Mouse (Mus musculus): Measurements from ENCODE around the gene Hoxd3. TPM values are rescaled to one million over a fixed set of nuclear protein-coding genes. Genes with fewer than 3 reads are reported as not detected.
A peak's percentile ranks its signal among the peaks of the same experiment; 100 is the strongest.

The Hoxd3 gene
- polyA plus RNA-seq, 1 experiment: not detected

GRCm38 (mm10) chr2:74710929-74711543 lies 691 bp upstream of the Hoxd3 start:
- Histone ChIP-seq H3K4me3 (ENCODE audit: low read depth, low read length) (no peak overlapping the region), H3K9ac (ENCODE audit: low read depth, poor library complexity, severe bottlenecking) (no peak overlapping the region)

DNA sequence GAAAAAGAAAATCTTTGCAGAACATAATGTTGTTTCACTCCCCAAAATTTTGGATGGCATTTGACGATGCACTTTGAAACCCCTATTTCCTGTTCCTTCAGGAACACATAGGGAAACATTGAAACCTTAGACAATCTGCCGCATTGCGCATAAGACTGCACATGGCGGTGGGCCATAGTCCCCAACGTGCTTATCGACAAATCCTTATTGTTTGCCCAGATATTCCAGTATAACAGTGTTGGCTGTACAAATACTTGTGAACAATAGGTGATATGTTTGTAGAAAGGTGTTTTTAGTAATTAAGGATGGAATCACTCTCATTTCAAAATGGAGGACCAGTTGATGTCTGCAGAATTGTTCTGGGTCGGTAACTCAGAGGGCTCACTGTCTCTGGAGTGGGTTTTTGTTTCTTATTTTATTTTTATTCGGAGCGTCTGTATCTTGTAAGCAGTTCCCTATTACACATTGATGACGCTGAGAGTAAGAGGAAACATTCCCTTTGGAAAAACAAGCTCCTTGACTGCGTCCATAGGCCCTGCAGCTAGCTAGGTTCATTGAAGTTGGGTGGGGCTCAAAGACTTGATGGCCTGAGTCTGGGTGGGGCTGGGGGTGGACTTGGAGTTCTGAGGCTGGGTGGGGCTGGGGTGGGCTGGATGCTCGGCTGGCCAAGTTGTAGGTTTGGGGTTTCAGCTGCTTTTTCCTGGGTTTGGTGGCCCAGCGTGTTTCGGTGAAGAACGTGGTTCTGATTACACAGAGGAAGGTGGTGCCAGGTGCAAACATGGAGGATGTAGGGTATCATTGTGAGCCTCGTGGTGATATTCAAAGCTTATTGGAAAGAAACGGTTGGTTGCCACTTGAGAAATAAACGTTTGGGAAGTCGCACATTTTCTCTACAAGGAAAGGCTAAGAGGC lies 1.8 kb downstream of the Hoxd3 start:
- no peaks in the 10 kb centered on the region for H3K4me1 ChIP-seq (ENCODE audit: control insufficient read depth, insufficient read depth, low read length)
- no peaks in the 10 kb centered on the region for H3K9me3 ChIP-seq (replicated peaks; ENCODE audit: control insufficient read depth, insufficient read depth, low read length, poor library complexity, severe bottlenecking)
- H3K27ac ChIP-seq (ENCODE audit: insufficient read depth, low read length): no peak overlapping the region
- no peaks in the 10 kb centered on the region for H3K36me3 ChIP-seq (ENCODE audit: control insufficient read depth, insufficient read depth, low read length, poor library complexity, severe bottlenecking)
- H3K9ac ChIP-seq (ENCODE audit: low read depth, poor library complexity, severe bottlenecking): no peak overlapping the region
- H3K27me3 ChIP-seq (ENCODE audit: control insufficient read depth, insufficient read depth, low read length, poor library complexity, severe bottlenecking): peaks cover 45% of the 10 kb centered on the region
- no peak overlapping the region for H3K4me3 ChIP-seq (ENCODE audit: low read depth, low read length)
- TF ChIP-seq EP300 (IDR thresholded peaks at IDR 0.05; ENCODE audit: insufficient read depth, low read depth, low read length) (no peak), CTCF (IDR thresholded peaks at IDR 0.05; ENCODE audit: low read depth, low read length) (no peak), POLR2A (IDR thresholded peaks at IDR 0.05; ENCODE audit: insufficient read depth, low read length) (no peak)

More at GRCm38 (mm10) chr2:74710929-74711543, 691 bp upstream of the Hoxd3 start:
- H3K27ac ChIP-seq (ENCODE audit: insufficient read depth, low read length): no peak overlapping the region
- no peaks in the 10 kb centered on the region for H3K9me3 ChIP-seq (replicated peaks; ENCODE audit: control insufficient read depth, insufficient read depth, low read length, poor library complexity, severe bottlenecking)
- H3K4me1 ChIP-seq (ENCODE audit: control insufficient read depth, insufficient read depth, low read length): no peaks in the 10 kb centered on the region
- TF ChIP-seq POLR2A (IDR thresholded peaks at IDR 0.05; ENCODE audit: insufficient read depth, low read length) (no peak), EP300 (IDR thresholded peaks at IDR 0.05; ENCODE audit: insufficient read depth, low read depth, low read length) (no peak), CTCF (IDR thresholded peaks at IDR 0.05; ENCODE audit: low read depth, low read length) (no peak)
- no peaks in the 10 kb centered on the region for H3K36me3 ChIP-seq (ENCODE audit: control insufficient read depth, insufficient read depth, low read length, poor library complexity, severe bottlenecking)
- H3K27me3 ChIP-seq (ENCODE audit: control insufficient read depth, insufficient read depth, low read length, poor library complexity, severe bottlenecking): peaks cover 58% of the 10 kb centered on the region

DNA sequence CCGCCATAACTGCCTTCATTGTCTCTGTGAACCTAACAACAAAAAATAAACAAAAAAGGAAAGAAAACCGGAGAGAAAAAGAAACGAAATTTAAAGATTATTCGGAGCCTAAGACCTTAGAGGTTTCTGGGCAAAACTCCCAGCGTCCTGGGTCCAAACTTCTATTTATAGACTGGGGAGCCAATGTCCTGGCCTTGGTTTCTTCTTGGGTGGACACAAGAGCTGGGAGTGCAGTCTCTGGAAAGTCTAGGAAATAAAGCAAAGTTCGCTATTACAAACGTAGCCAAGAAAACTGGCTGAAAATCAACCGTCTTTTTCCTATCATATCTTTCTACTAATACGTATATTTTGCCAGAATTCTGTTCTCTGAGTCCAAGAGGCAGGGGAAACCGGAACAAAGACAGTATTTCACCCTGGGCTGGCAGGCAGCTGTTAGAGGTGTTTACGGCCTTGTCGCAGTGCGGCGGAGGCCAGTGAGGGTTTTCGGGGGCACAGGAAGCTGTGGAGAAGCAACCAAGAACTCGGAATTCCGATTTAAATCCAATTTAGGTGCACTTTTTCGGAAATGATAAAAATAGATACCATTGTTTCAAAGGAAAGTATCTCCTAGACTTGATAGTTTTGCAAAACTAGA lies 2.5 kb downstream of the Hoxd3 start:
- H3K4me3 ChIP-seq (ENCODE audit: low read depth, low read length): no peak overlapping the region
- H3K9ac ChIP-seq (ENCODE audit: low read depth, poor library complexity, severe bottlenecking): no peak overlapping the region
- H3K27me3 ChIP-seq (ENCODE audit: control insufficient read depth, insufficient read depth, low read length, poor library complexity, severe bottlenecking): peaks cover 39% of the 10 kb centered on the region
- no peaks in the 10 kb centered on the region for H3K9me3 ChIP-seq (replicated peaks; ENCODE audit: control insufficient read depth, insufficient read depth, low read length, poor library complexity, severe bottlenecking)
- TF ChIP-seq POLR2A (IDR thresholded peaks at IDR 0.05; ENCODE audit: insufficient read depth, low read length) (no peak), CTCF (IDR thresholded peaks at IDR 0.05; ENCODE audit: low read depth, low read length) (no peak), EP300 (IDR thresholded peaks at IDR 0.05; ENCODE audit: insufficient read depth, low read depth, low read length) (no peak)
- H3K4me1 ChIP-seq (ENCODE audit: control insufficient read depth, insufficient read depth, low read length): no peaks in the 10 kb centered on the region
- no peak overlapping the region for H3K27ac ChIP-seq (ENCODE audit: insufficient read depth, low read length)
- H3K36me3 ChIP-seq (ENCODE audit: control insufficient read depth, insufficient read depth, low read length, poor library complexity, severe bottlenecking): no peaks in the 10 kb centered on the region

- H3K27ac ChIP-seq (ENCODE audit: insufficient read depth, low read length): no peak overlapping the region
- H3K9ac ChIP-seq (ENCODE audit: low read depth, poor library complexity, severe bottlenecking): no peak overlapping the region
- H3K9me3 ChIP-seq (replicated peaks; ENCODE audit: control insufficient read depth, insufficient read depth, low read length, poor library complexity, severe bottlenecking): no peaks in the 10 kb centered on the region
- no peaks in the 10 kb centered on the region for H3K36me3 ChIP-seq (ENCODE audit: control insufficient read depth, insufficient read depth, low read length, poor library complexity, severe bottlenecking)
- TF ChIP-seq CTCF (IDR thresholded peaks at IDR 0.05; ENCODE audit: low read depth, low read length) (no peak), POLR2A (IDR thresholded peaks at IDR 0.05; ENCODE audit: insufficient read depth, low read length) (no peak)
- H3K27me3 ChIP-seq (ENCODE audit: control insufficient read depth, insufficient read depth, low read length, poor library complexity, severe bottlenecking): peaks cover 34% of the 10 kb centered on the region
- H3K4me3 ChIP-seq (ENCODE audit: low read depth, low read length): no peak overlapping the region
- H3K4me1 ChIP-seq (ENCODE audit: control insufficient read depth, insufficient read depth, low read length): peaks cover 1% of the 10 kb centered on the region
Measured at GRCm38 (mm10) chr2:74714881-74715280, 3.2 kb downstream of the Hoxd3 start.

GRCm38 (mm10) chr2:74715504-74716241 lies 3.9 kb downstream of the Hoxd3 start:
- Histone ChIP-seq H3K9ac (ENCODE audit: low read depth, poor library complexity, severe bottlenecking) (no peak overlapping the region), H3K4me1 (ENCODE audit: control insufficient read depth, insufficient read depth, low read length) (peaks cover 1% of the 10 kb centered on the region), H3K27me3 (ENCODE audit: control insufficient read depth, insufficient read depth, low read length, poor library complexity, severe bottlenecking) (peaks cover 28% of the 10 kb centered on the region), H3K36me3 (ENCODE audit: control insufficient read depth, insufficient read depth, low read length, poor library complexity, severe bottlenecking) (no peaks in the 10 kb centered on the region), H3K27ac (ENCODE audit: insufficient read depth, low read length) (no peak overlapping the region), H3K9me3 (replicated peaks; ENCODE audit: control insufficient read depth, insufficient read depth, low read length, poor library complexity, severe bottlenecking) (no peaks in the 10 kb centered on the region), H3K4me3 (ENCODE audit: low read depth, low read length) (peak overlapping the region; percentile 73)
- TF ChIP-seq CTCF (IDR thresholded peaks at IDR 0.05; ENCODE audit: low read depth, low read length) (peak; percentile 80), POLR2A (IDR thresholded peaks at IDR 0.05; ENCODE audit: insufficient read depth, low read length) (no peak)

Data from ES-Bruce4 (cell line).